Mouse (Mus musculus) kidney, embryonic 14.5 days (tissue): ENCODE data around the gene Socs3. TPM values are rescaled to one million over a fixed set of nuclear protein-coding genes. Genes with fewer than 3 reads are reported as not detected.

Experiments used
- ATAC-seq: fragments of 200-750 bp; cut with Nextera tagmentation; 2 replicates; pipeline ENCODE4 v1.8.0; 2017; ENCODE audit warnings: moderate number of reproducible peaks, mild to moderate bottlenecking, moderate TSS enrichment, moderate library complexity; ENCODE audit not compliant: low FRiP score, low TSS enrichment
- H3K27ac ChIP-seq: fragments of 300-500 bp; sonication (generic); 2 replicates; pipeline ENCODE4 v1.5.1; 2014; ENCODE audit warnings: low read depth, mild to moderate bottlenecking, low read length, moderate library complexity, mixed read lengths
- H3K27me3 ChIP-seq: fragments of 300-500 bp; sonication (generic); 2 replicates; pipeline ENCODE4 v1.6.1; 2014; ENCODE audit warnings: mild to moderate bottlenecking, low read length; ENCODE audit not compliant: control insufficient read depth, insufficient read depth
- H3K36me3 ChIP-seq: fragments of 300-500 bp; sonication (generic); 2 replicates; pipeline ENCODE4 v1.6.1; 2014; ENCODE audit warnings: low read length, mixed read lengths; ENCODE audit not compliant: control insufficient read depth, insufficient read depth
- H3K4me1 ChIP-seq: fragments of 300-500 bp; sonication (generic); 2 replicates; pipeline ENCODE4 v1.6.1; 2014; ENCODE audit warnings: low read length, mixed read lengths; ENCODE audit not compliant: control insufficient read depth, insufficient read depth
- H3K4me2 ChIP-seq: fragments of 300-500 bp; sonication (generic); replicated peaks from 2 replicates; pipeline ENCODE4 v1.6.1; 2014; ENCODE audit warnings: low read depth, mild to moderate bottlenecking, low read length
- H3K4me3 ChIP-seq: fragments of 300-500 bp; sonication (generic); 2 replicates; pipeline ENCODE4 v1.5.1; 2014; ENCODE audit warnings: mild to moderate bottlenecking, low read length
- H3K9ac ChIP-seq: fragments of 300-500 bp; sonication (generic); 2 replicates; pipeline ENCODE4 v1.6.1; 2014; ENCODE audit warnings: low read depth, mild to moderate bottlenecking, low read length, moderate library complexity
- H3K9me3 ChIP-seq: fragments of 300-500 bp; sonication (generic); 2 replicates; pipeline ENCODE4 v1.6.1; 2016; ENCODE audit warnings: low read length; ENCODE audit not compliant: control insufficient read depth
- WGBS: fragments of 180-500 bp; shearing (Covaris S2); extraction: QIAGEN DNeasy Blood & Tissue Kit; methylation state at CpG from one replicate; pipeline ENCODE4 v1.1.7; 2014; 5-methylcytosine and 5-hydroxymethylcytosine counted together
- polyA plus RNA-seq: library from polyadenylated mRNA; unstranded; fragments of >200 nt; fragmentation: Nextera tagmentation; extraction: Ambion mirVana; gene quantifications from 2 replicates; pipeline ENCODE4 v1.2.1, GENCODE M21; 2014

Gene Socs3
- polyA plus RNA-seq, 1 experiment from 2014 or later: 6.7 TPM

DNA sequence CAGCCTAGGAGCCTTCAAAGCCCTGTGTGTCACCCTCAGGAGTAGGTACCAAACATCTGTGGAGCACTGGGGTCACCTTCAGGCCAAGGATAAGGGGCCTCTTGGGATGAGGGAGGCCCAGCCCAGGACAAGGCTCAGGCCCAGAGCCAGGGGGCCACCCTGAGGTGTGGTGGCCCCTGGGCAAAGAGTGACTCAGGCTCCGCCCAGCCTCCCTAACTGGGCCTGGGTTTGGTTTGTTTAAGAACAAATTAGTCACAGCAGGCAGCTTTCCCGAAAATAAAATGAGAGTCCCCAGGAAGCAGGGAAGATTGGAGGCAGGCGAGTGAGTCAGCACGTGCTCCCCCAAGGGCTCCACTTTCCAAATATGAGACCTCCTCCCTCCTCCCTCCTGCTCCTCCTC is 37.7 kb downstream of the Socs3 start:
- Histone ChIP-seq H3K9me3 (no peaks in the 10 kb centered on the region), H3K4me3 (no peak overlapping the region), H3K4me1 (peaks cover 34% of the 10 kb centered on the region), H3K4me2 (no peak overlapping the region), H3K9ac (no peak overlapping the region), H3K36me3 (no peaks in the 10 kb centered on the region), H3K27ac (0 out of 2 replicates have a peak overlapping the region, but pooled peaks have one; percentile 17), H3K27me3 (peaks cover 5% of the 10 kb centered on the region; the same call in 1 of the 2 replicates)
- peak; percentile 32; the same call in 1 of the 2 replicates for ATAC-seq
- WGBS: 27% methylated on average over 4 of the region's 4 CpGs

DNA sequence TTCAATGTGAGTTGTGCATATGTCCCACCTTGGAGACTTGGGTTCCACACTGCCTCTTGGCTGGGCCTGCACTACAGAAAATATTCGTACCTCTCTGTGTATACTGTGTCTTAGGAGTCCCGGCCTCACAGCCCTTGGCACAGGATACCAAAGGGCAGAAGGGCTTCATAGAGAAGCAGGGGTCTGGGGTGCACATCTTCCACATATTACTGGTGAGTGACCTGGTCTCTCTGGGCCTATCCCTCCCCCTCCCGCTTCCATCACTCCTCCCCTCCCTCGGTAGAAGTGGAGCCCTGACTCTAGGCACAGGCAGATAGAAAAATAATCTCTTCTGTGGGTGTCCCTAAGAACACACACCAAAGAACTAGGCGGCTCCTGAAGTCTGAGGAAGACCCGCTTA is 38.3 kb downstream of the Socs3 start:
- no peak overlapping the region for H3K4me3 ChIP-seq
- peaks cover 33% of the 10 kb centered on the region for H3K4me1 ChIP-seq
- no peak for ATAC-seq
- H3K9me3 ChIP-seq: no peaks in the 10 kb centered on the region
- no peak overlapping the region for H3K9ac ChIP-seq
- H3K27ac ChIP-seq: no peak overlapping the region
- no peak overlapping the region for H3K4me2 ChIP-seq
- no peaks in the 10 kb centered on the region for H3K36me3 ChIP-seq
- 58% methylated on average over 6 of the region's 6 CpGs for WGBS
- peaks cover 5% of the 10 kb centered on the region; the same call in 1 of the 2 replicates for H3K27me3 ChIP-seq

DNA sequence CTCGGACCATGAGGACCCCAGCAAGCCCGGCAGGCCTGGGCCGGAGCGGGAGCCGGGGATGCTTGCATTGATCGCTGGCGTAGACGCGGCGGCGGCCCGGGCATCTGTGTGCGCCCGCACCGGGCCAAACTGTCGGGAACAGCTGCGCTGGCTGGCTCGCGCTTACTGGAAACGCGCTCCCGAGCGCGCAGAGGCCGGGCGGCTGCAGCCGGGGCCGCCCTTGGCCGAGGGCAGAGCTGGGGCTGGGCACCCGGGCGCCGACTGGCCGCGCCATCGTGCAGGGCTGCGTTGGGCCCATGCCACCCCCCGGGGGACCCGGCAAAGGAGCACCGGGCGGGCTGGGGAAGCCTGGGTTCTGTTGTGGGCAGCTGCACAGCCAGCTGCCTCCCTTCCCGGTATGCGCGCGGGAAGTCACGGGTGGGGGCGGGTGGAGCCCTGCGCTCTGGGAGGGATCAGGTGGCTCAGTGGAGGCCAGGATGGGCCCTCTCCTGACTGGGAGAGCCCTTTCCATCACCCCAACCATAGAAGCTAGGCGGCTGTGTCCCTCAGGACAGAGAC is 39.0 kb downstream of the Socs3 start:
- ATAC-seq: peak; percentile 41; the same call in 1 of the 2 replicates
- H3K9ac ChIP-seq: peak overlapping the region; percentile 55
- WGBS: under 1% methylated on average over 41 of the region's 48 CpGs
- peaks cover 26% of the 10 kb centered on the region for H3K4me1 ChIP-seq
- H3K9me3 ChIP-seq: no peaks in the 10 kb centered on the region
- H3K4me2 ChIP-seq: peak overlapping the region; percentile 84
- H3K27ac ChIP-seq: no peak overlapping the region
- peak overlapping the region; percentile 47 for H3K4me3 ChIP-seq
- H3K36me3 ChIP-seq: no peaks in the 10 kb centered on the region
- peaks cover 5% of the 10 kb centered on the region; the same call in 1 of the 2 replicates for H3K27me3 ChIP-seq

- no peaks in the 10 kb centered on the region for H3K27me3 ChIP-seq
- ATAC-seq: no peak
- no peak overlapping the region for H3K4me2 ChIP-seq
- no peak overlapping the region for H3K4me3 ChIP-seq
- WGBS: 70% methylated on average over 1 of the region's 1 CpGs
- no peaks in the 10 kb centered on the region for H3K36me3 ChIP-seq
- H3K9ac ChIP-seq: no peak overlapping the region
- no peaks in the 10 kb centered on the region for H3K9me3 ChIP-seq
- H3K27ac ChIP-seq: no peak overlapping the region
- peaks cover 4% of the 10 kb centered on the region; the same call in 1 of the 2 replicates for H3K4me1 ChIP-seq
These were observed 44.3 kb downstream of the Socs3 start for GRCm38 (mm10) chr11:117925541-117925940.

GRCm38 (mm10) chr11:117924466-117924865 is 45.4 kb downstream of the Socs3 start:
- no peaks in the 10 kb centered on the region for H3K27me3 ChIP-seq
- H3K4me2 ChIP-seq: no peak overlapping the region
- 53% methylated on average over 6 of the region's 6 CpGs for WGBS
- H3K4me1 ChIP-seq: peaks cover 2% of the 10 kb centered on the region; the same call in 1 of the 2 replicates
- no peak for ATAC-seq
- no peak overlapping the region for H3K4me3 ChIP-seq
- no peak overlapping the region for H3K9ac ChIP-seq
- H3K27ac ChIP-seq: no peak overlapping the region
- H3K36me3 ChIP-seq: no peaks in the 10 kb centered on the region
- no peaks in the 10 kb centered on the region for H3K9me3 ChIP-seq

DNA sequence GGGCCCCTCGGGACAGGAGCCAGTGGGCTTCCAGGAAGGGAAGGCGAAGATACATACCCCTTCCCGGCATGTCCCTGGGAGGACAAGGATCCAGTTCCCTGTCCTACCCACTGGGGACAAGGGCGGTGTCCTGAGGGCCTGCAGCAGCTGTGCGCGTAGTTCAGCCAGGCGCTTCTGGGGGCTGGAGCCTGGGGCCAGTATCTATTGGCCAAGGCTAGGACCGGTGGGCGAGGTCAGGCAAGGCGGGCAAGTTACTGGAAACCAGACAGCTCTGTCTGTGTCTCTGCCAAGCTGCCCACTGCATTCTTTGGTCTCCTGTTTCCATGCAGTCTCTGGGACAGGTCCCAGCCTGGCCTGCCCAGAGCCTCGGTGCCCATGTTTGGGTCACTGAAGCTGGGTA is 46.6 kb downstream of the Socs3 start:
- 73% methylated on average over 11 of the region's 11 CpGs for WGBS
- no peak overlapping the region for H3K9ac ChIP-seq
- no peak overlapping the region for H3K4me2 ChIP-seq
- no peak overlapping the region for H3K27ac ChIP-seq
- no peaks in the 10 kb centered on the region for H3K36me3 ChIP-seq
- H3K9me3 ChIP-seq: no peaks in the 10 kb centered on the region
- ATAC-seq: 0 out of 2 replicates have a peak, but pooled peaks have one; percentile 13
- H3K4me1 ChIP-seq: peaks cover 11% of the 10 kb centered on the region
- H3K27me3 ChIP-seq: no peaks in the 10 kb centered on the region
- no peak overlapping the region for H3K4me3 ChIP-seq

DNA sequence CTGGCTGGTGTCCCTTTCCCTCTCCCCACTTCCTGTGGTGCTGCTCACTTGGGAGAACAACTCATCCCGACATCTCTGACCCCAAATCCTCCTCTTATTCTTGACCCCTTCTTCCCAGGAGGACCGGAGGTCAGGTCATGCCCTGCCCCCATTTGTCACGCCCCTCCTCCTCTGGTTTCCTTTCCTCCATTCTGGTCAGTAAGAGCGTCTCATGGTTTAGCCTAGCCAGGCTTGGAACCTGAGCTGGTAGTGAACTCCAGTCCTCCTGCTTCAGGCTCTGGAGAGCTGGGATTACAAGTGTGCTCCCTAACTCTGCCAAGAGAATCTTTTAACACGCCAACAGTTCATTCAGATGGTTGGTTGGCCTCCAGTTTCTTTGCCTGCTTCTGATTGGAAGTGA is 50.6 kb downstream of the Socs3 start:
- Histone ChIP-seq H3K9ac (no peak overlapping the region), H3K27ac (no peak overlapping the region), H3K36me3 (no peaks in the 10 kb centered on the region), H3K9me3 (peaks cover 7% of the 10 kb centered on the region; the same call in 1 of the 2 replicates), H3K4me1 (peaks cover 11% of the 10 kb centered on the region), H3K27me3 (no peaks in the 10 kb centered on the region), H3K4me3 (no peak overlapping the region), H3K4me2 (no peak overlapping the region)
- ATAC-seq: no peak
- WGBS: 5% methylated on average over 5 of the region's 5 CpGs

GRCm38 (mm10) chr11:117918541-117918940 is 51.3 kb downstream of the Socs3 start:
- Histone ChIP-seq H3K27me3 (no peaks in the 10 kb centered on the region), H3K4me3 (no peak overlapping the region), H3K9ac (no peak overlapping the region), H3K4me1 (peaks cover 11% of the 10 kb centered on the region), H3K9me3 (peaks cover 7% of the 10 kb centered on the region; the same call in 1 of the 2 replicates), H3K36me3 (no peaks in the 10 kb centered on the region), H3K27ac (no peak overlapping the region), H3K4me2 (no peak overlapping the region)
- ATAC-seq: no peak
- 55% methylated on average over 11 of the region's 11 CpGs for WGBS
